8 mouse cellular contexts compared by ENCODE assay signal in genomic region chr15:100666219-100666696, GRCm38 (mm10). TPM values are rescaled to one million over a fixed set of nuclear protein-coding genes. Genes with fewer than 3 reads are reported as not detected.
DNase-seq lines count a peak whose midpoint lies in the region; ATAC-seq lines count a peak whose summit lies in the region.

No protein-coding gene starts in this region.

- no peak overlapping the region for H3K9ac ChIP-seq in kidney, embryonic 14.5 days (ENCODE audit: low read depth, low read length)
- H3K9ac ChIP-seq in embryonic facial prominence, embryonic 11.5 days (replicated peaks; ENCODE audit: low read length): no peak overlapping the region; the same call in 1 of the 2 replicates
- H3K9ac ChIP-seq in liver, embryonic 12.5 days: peak overlapping the region; percentile 22; the same call in 1 of the 2 replicates

- H3K27me3 ChIP-seq in kidney, embryonic 14.5 days (ENCODE audit: control insufficient read depth, insufficient read depth, low read length): no peaks in the 10 kb centered on the region
- H3K27me3 ChIP-seq in embryonic facial prominence, embryonic 11.5 days (ENCODE audit: control insufficient read depth, insufficient read depth, low read length): no peaks in the 10 kb centered on the region
- H3K27me3 ChIP-seq in liver, embryonic 12.5 days (replicated peaks): no peaks in the 10 kb centered on the region

- ATAC-seq in kidney, embryonic 14.5 days (ENCODE audit: low FRiP score, low TSS enrichment): no peak
- ATAC-seq in embryonic facial prominence, embryonic 11.5 days (replicated peaks; ENCODE audit: insufficient number of reproducible peaks, low FRiP score, low TSS enrichment, low read depth): no peak
- peak; percentile 43; the same call in 1 of the 2 replicates for ATAC-seq in liver, embryonic 12.5 days
- ATAC-seq in erythroid progenitor cell, adult 5-6 weeks (replicated peaks; ENCODE audit: low FRiP score, poor library complexity, severe bottlenecking): no peak

- peaks cover 12% of the 10 kb centered on the region; the same call in 1 of the 2 replicates for H3K4me1 ChIP-seq in kidney, embryonic 14.5 days (ENCODE audit: control insufficient read depth, insufficient read depth, low read length)
- H3K4me1 ChIP-seq in embryonic facial prominence, embryonic 11.5 days (ENCODE audit: control insufficient read depth, insufficient read depth, low read length): no peaks in the 10 kb centered on the region; the same call in 1 of the 2 replicates
- peaks cover 77% of the 10 kb centered on the region for H3K4me1 ChIP-seq in liver, embryonic 12.5 days

- no peak overlapping the region for H3K4me2 ChIP-seq in kidney, embryonic 14.5 days (replicated peaks; ENCODE audit: low read depth, low read length)
- no peak overlapping the region for H3K4me2 ChIP-seq in embryonic facial prominence, embryonic 11.5 days (ENCODE audit: low read depth, low read length)
- peak overlapping the region; percentile 74 for H3K4me2 ChIP-seq in liver, embryonic 12.5 days

- no peaks in the 10 kb centered on the region for H3K9me3 ChIP-seq in kidney, embryonic 14.5 days (ENCODE audit: control insufficient read depth, low read length)
- H3K9me3 ChIP-seq in embryonic facial prominence, embryonic 11.5 days (replicated peaks; ENCODE audit: control insufficient read depth, low read length): no peaks in the 10 kb centered on the region
- H3K9me3 ChIP-seq in liver, embryonic 12.5 days (replicated peaks): no peaks in the 10 kb centered on the region

- 5% methylated on average over 7 of the region's 7 CpGs for WGBS in kidney, embryonic 14.5 days
- WGBS in embryonic facial prominence, embryonic 11.5 days: 9% methylated on average over 7 of the region's 7 CpGs
- 3% methylated on average over 7 of the region's 7 CpGs for WGBS in liver, embryonic 12.5 days (ENCODE audit: insufficient replicate concordance)

- peak; percentile 47 for DNase-seq in kidney, postnatal 10 days
- DNase-seq in embryonic facial prominence, embryonic 11.5 days (ENCODE audit: low spot score): peak; percentile 43
- peak; percentile 55 to 61 for DNase-seq in spleen, postnatal 36 days (ENCODE audit: low spot score in 2 of 2)
- no peak for DNase-seq in natural killer cell, adult 2 months (ENCODE audit: low spot score in 2 of 2)
- DNase-seq in layer of hippocampus, adult 11-12 months (ENCODE audit: low spot score): no peak

- H3K36me3 ChIP-seq in kidney, embryonic 14.5 days (ENCODE audit: control insufficient read depth, insufficient read depth, low read length): no peaks in the 10 kb centered on the region
- no peaks in the 10 kb centered on the region for H3K36me3 ChIP-seq in embryonic facial prominence, embryonic 11.5 days (replicated peaks; ENCODE audit: control insufficient read depth, insufficient read depth, low read depth, low read length)
- H3K36me3 ChIP-seq in liver, embryonic 12.5 days: no peaks in the 10 kb centered on the region

- H3K27ac ChIP-seq in kidney, embryonic 14.5 days (ENCODE audit: low read depth, low read length): no peak overlapping the region
- H3K27ac ChIP-seq in embryonic facial prominence, embryonic 11.5 days (replicated peaks; ENCODE audit: low read depth, low read length): no peak overlapping the region
- peak overlapping the region; percentile 66 for H3K27ac ChIP-seq in liver, embryonic 12.5 days

- no peak overlapping the region for H3K4me3 ChIP-seq in kidney, embryonic 14.5 days (ENCODE audit: low read length)
- H3K4me3 ChIP-seq in embryonic facial prominence, embryonic 11.5 days (ENCODE audit: low read depth, low read length): no peak overlapping the region
- H3K4me3 ChIP-seq in liver, embryonic 12.5 days: peak overlapping the region; percentile 16

RNA-seq across cellular contexts. Expression of gene Bin2, which starts 3.1 kb away (rescaled TPM):
- 2.1 and 2.4 TPM in 2 replicates for polyA plus RNA-seq in kidney, embryonic 14.5 days (2014; fragmentation: Nextera tagmentation; extraction: Ambion mirVana)
- polyA plus RNA-seq in embryonic facial prominence, embryonic 11.5 days (2014; fragmentation: Nextera tagmentation; extraction: Ambion mirVana): 2.1 and 3.7 TPM in 2 replicates
- 40.5 and 40.6 TPM in 2 replicates for polyA plus RNA-seq in liver, embryonic 12.5 days (2016; fragmentation: Nextera tagmentation; extraction: Ambion mirVana)
- total RNA-seq in erythroid progenitor cell, adult 5-6 weeks (2015; ENCODE audit: low replicate concordance): 29.8 and 50.5 TPM in 2 replicates
- total RNA-seq in erythroid progenitor cell, adult 5-6 weeks (2017; ENCODE audit: low replicate concordance): 18.3 and 37.0 TPM in 2 replicates

RNA-seq across cellular contexts. Expression of gene Cela1, which starts 21.5 kb away (rescaled TPM):
- polyA plus RNA-seq in kidney, embryonic 14.5 days (2014; fragmentation: Nextera tagmentation; extraction: Ambion mirVana): 9.4 and 9.9 TPM in 2 replicates
- polyA plus RNA-seq in embryonic facial prominence, embryonic 11.5 days (2014; fragmentation: Nextera tagmentation; extraction: Ambion mirVana): 1.00 and 3.4 TPM in 2 replicates
- polyA plus RNA-seq in liver, embryonic 12.5 days (2016; fragmentation: Nextera tagmentation; extraction: Ambion mirVana): 8.7 and 11.0 TPM in 2 replicates
- 56.2 and 77.8 TPM in 2 replicates for total RNA-seq in erythroid progenitor cell, adult 5-6 weeks (2015; ENCODE audit: low replicate concordance)
- 26.6 and 30.5 TPM in 2 replicates for total RNA-seq in erythroid progenitor cell, adult 5-6 weeks (2017; ENCODE audit: low replicate concordance)

RNA-seq across cellular contexts. Expression of gene Smagp, which starts 29.5 kb away (rescaled TPM):
- polyA plus RNA-seq in kidney, embryonic 14.5 days (2014; fragmentation: Nextera tagmentation; extraction: Ambion mirVana): 26.4 and 28.4 TPM in 2 replicates
- polyA plus RNA-seq in embryonic facial prominence, embryonic 11.5 days (2014; fragmentation: Nextera tagmentation; extraction: Ambion mirVana): 4.0 and 5.4 TPM in 2 replicates
- 10.5 and 11.4 TPM in 2 replicates for polyA plus RNA-seq in liver, embryonic 12.5 days (2016; fragmentation: Nextera tagmentation; extraction: Ambion mirVana)
- total RNA-seq in erythroid progenitor cell, adult 5-6 weeks (2015; ENCODE audit: low replicate concordance): 3.6 TPM in 1 of 2 replicates, not detected in the other
- total RNA-seq in erythroid progenitor cell, adult 5-6 weeks (2017; ENCODE audit: low replicate concordance): 2.6 TPM in 1 of 2 replicates, not detected in the other

RNA-seq across cellular contexts. Expression of gene Dazap2, which starts 51.1 kb away (rescaled TPM):
- polyA plus RNA-seq in kidney, embryonic 14.5 days (2014; fragmentation: Nextera tagmentation; extraction: Ambion mirVana): 236 and 274 TPM in 2 replicates
- polyA plus RNA-seq in embryonic facial prominence, embryonic 11.5 days (2014; fragmentation: Nextera tagmentation; extraction: Ambion mirVana): 210 and 213 TPM in 2 replicates
- polyA plus RNA-seq in liver, embryonic 12.5 days (2016; fragmentation: Nextera tagmentation; extraction: Ambion mirVana): 163 and 167 TPM in 2 replicates
- total RNA-seq in erythroid progenitor cell, adult 5-6 weeks (2015; ENCODE audit: low replicate concordance): 203 and 210 TPM in 2 replicates
- total RNA-seq in erythroid progenitor cell, adult 5-6 weeks (2017; ENCODE audit: low replicate concordance): 79.8 and 101 TPM in 2 replicates

Comparison
In these comparisons a context has a peak if more than half of its experiments do, and no peak if none do; other contexts are left out.
1. DNase-seq: peak in kidney, postnatal 10 days (single experiment), embryonic facial prominence, embryonic 11.5 days (single experiment) and spleen, postnatal 36 days (2 of 2); none in natural killer cell, adult 2 months (0 of 2) and layer of hippocampus, adult 11-12 months (single experiment).